9 mouse cellular contexts compared by ENCODE assay signal in genomic region chr4:140030415-140030814, GRCm38 (mm10).
DNase-seq lines count a peak whose midpoint lies in the region; ATAC-seq and TF ChIP-seq lines count a peak whose summit lies in the region.
"Had no signal": no experiment of that assay in that cellular context is flagged by ENCODE, and none has a peak within 500 bp of the region (broad histone marks: within the 10 kb centered on the region; RNA-seq: fewer than 3 reads in every experiment).

No protein-coding gene starts in this region.

- H3K27ac ChIP-seq in gastrocnemius, adult 2 months, result no peak overlapping the region
- peak overlapping the region; percentile 87 for H3K27ac ChIP-seq in forebrain, embryonic 12.5 days
- no peak overlapping the region for H3K27ac ChIP-seq in limb, embryonic 10.5 days
- H3K27ac ChIP-seq: limb, embryonic 15.5 days had no signal

- H3K9me3 ChIP-seq in forebrain, embryonic 12.5 days, result no peaks in the 10 kb centered on the region
- no peaks in the 10 kb centered on the region for H3K9me3 ChIP-seq in limb, embryonic 10.5 days (replicated peaks)
- H3K9me3 ChIP-seq: limb, embryonic 15.5 days had no signal

- H3K9ac ChIP-seq in forebrain, embryonic 12.5 days, result no peak overlapping the region
- H3K9ac ChIP-seq: limb, embryonic 15.5 days had no signal

- WGBS in forebrain, embryonic 12.5 days, result 23% methylated on average over 4 of the region's 6 CpGs
- 23% methylated on average over 5 of the region's 6 CpGs for WGBS in limb, embryonic 10.5 days

- H3K36me3 ChIP-seq in forebrain, embryonic 12.5 days (replicated peaks), result no peaks in the 10 kb centered on the region
- H3K36me3 ChIP-seq in limb, embryonic 10.5 days, result no peaks in the 10 kb centered on the region
- H3K36me3 ChIP-seq: limb, embryonic 15.5 days had no signal

- peak; percentile 66; the same call in 1 of the 2 replicates for ATAC-seq in forebrain, embryonic 12.5 days (ENCODE audit: low FRiP score)

- peaks cover 31% of the 10 kb centered on the region; the same call in 1 of the 2 replicates for H3K27me3 ChIP-seq in forebrain, embryonic 12.5 days
- peaks cover 21% of the 10 kb centered on the region for H3K27me3 ChIP-seq in limb, embryonic 10.5 days (ENCODE audit: low read depth, poor library complexity, severe bottlenecking)

- no peak overlapping the region for H3K4me3 ChIP-seq in gastrocnemius, adult 2 months
- H3K4me3 ChIP-seq in forebrain, embryonic 12.5 days (replicated peaks), result no peak overlapping the region
- no peak overlapping the region for H3K4me3 ChIP-seq in limb, embryonic 10.5 days
- H3K4me3 ChIP-seq: limb, embryonic 15.5 days had no signal

- TF ChIP-seq CTCF in gastrocnemius, adult 2 months (IDR thresholded peaks at IDR 0.05), result peak; percentile 43

- H3K4me1 ChIP-seq in forebrain, embryonic 12.5 days, result peaks cover 27% of the 10 kb centered on the region
- peaks cover 38% of the 10 kb centered on the region for H3K4me1 ChIP-seq in limb, embryonic 10.5 days

- H3K4me2 ChIP-seq in forebrain, embryonic 12.5 days, result peak overlapping the region; percentile 13; the same call in 1 of the 2 replicates
- H3K4me2 ChIP-seq: limb, embryonic 15.5 days had no signal

- DNase-seq in gastrocnemius, adult 2 months, result peak; percentile 29
- DNase-seq in gastrocnemius, postnatal 36 days, result no peak
- peak; percentile 3 for DNase-seq in thymus, postnatal 25 days
- DNase-seq in thymus, postnatal 36 days, result no peak
- DNase-seq in limb, embryonic 10.5 days (ENCODE audit: low spot score), result peak; percentile 76
- peak; percentile 30 for DNase-seq in retina, adult 2 months (ENCODE audit: low read depth, low spot score)
- DNase-seq in spleen, adult 18-20 months, result no peak

- intact Hi-C loops in gastrocnemius, adult 2 months (cut with DNase I), result no loop called here
- intact Hi-C loops in gastrocnemius, postnatal 36 days (cut with DNase I), result no loop called here

Comparison
In these comparisons a context has a peak if more than half of its experiments do, and no peak if none do; other contexts are left out.
1. DNase-seq: peak in gastrocnemius, adult 2 months (single experiment), thymus, postnatal 25 days (single experiment), limb, embryonic 10.5 days (single experiment) and retina, adult 2 months (single experiment); none in gastrocnemius, postnatal 36 days (0 of 2), thymus, postnatal 36 days (0 of 2) and spleen, adult 18-20 months (0 of 2).